Mouse (Mus musculus) C2C12 (cell line): Measurements from ENCODE around the gene C2cd3.

Source experiments
- CTCF ChIP-seq: IDR thresholded peaks from one replicate; pipeline ENCODE4 v1.5.1; 2011; ENCODE audit not compliant: control insufficient read depth, insufficient read depth, insufficient read length
- MYOG ChIP-seq: IDR thresholded peaks from one replicate; pipeline ENCODE4 v1.6.1; 2011; ENCODE audit not compliant: control insufficient read depth, insufficient read length; ENCODE audit errors: extremely low read depth
- USF1 ChIP-seq: IDR thresholded peaks from one replicate; pipeline ENCODE4 v1.6.1; 2011; ENCODE audit warnings: low read depth, mild to moderate bottlenecking, control low read depth, moderate library complexity

DNA sequence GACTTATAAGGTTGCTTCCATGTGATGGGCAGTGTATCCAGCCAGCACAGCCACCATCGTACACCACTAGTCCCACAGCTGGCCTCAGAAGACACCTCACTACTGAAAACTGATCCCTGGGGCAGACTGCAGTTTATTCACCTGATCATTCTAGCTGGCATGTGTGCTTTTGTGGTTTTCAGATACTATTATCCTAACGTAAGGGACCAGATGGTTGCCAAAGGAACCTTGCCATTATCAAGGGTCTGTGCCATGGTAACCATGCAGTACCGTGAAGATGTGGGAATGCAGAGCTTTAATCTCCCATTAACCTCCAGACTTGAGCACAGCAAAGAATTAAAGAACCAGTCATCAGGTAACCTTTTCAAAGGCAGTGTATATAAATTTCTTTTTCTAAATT, 53.8 kb downstream of the C2cd3 start:
- TF ChIP-seq USF1: no peak
- TF ChIP-seq CTCF: no peak
- TF ChIP-seq MYOG: no peak
